Mouse (Mus musculus): ENCODE measurements at regions not wholly inside any gene's neighbourhood (a gene's known extent, or its start where the extent isn't known, plus 50 kb on each side); places are given as distances from the start of the nearest gene placed in this dataset.

- Histone ChIP-seq H3K27me3 (peaks cover 2% of the 10 kb centered on the region), H3K27ac (peak overlapping the region; percentile 89)
- WGBS = 38% methylated on average over 5 of the region's 5 CpGs
Measured at GRCm38 (mm10) chr2:166398774-166399139, 243.3 kb upstream of the Sulf2 start.

DNA sequence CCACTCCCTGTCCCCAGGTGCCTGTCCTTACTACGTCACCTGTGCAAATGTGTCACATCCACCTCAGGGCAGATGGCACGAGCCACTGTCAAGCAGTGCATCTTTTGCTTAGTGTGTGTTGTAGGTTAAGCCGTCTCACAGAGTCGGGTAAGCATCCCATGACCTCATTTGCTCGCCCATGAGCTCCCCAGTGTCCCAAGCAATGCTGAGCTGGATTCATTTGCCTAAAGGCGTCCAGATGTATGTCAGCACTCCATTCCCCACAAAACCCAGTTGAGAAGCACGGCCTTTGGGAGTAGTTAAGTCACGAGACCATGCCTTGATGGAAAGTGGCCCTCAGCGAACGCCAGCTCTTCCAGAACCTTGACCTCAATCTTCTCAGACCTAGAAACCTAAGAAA is 242.7 kb upstream of the Sulf2 start:
- ATAC-seq (replicated peaks; ENCODE audit: low FRiP score) = no peak
- peak overlapping the region; percentile 89 for H3K27ac ChIP-seq

More at GRCm38 (mm10) chr2:166398774-166399139, 243.3 kb upstream of the Sulf2 start:
- Histone ChIP-seq H3K36me3 (no peaks in the 10 kb centered on the region), H3K4me2 (no peak overlapping the region), H3K4me3 (replicated peaks) (no peak overlapping the region), H3K9me3 (replicated peaks) (no peaks in the 10 kb centered on the region), H3K9ac (no peak overlapping the region), H3K4me1 (peaks cover 59% of the 10 kb centered on the region)
- ATAC-seq (replicated peaks; ENCODE audit: low FRiP score) = peak; percentile 74

DNA sequence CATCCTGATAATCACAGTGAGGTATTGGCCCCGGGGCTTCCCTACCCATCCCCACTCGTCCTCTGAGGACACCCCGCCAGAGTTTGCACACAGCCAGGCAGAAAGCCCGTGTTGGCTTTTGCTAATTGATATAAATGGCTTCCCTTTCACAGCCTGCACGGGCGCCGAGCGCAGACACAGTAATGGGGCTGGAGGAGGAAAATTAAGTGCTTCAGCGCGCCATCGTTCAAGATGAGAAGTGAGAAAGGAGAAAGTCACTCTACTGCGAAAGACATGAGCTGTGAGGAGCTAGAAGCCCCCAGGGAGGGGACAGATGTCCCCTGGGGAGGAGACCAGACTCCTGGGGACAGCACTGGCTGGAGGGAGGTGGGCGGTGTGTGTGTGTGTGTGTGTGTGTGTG is 239.2 kb upstream of the Sulf2 start:
- H3K36me3 ChIP-seq = no peaks in the 10 kb centered on the region
- H3K9ac ChIP-seq = no peak overlapping the region
- H3K27ac ChIP-seq = no peak overlapping the region
- peaks cover 35% of the 10 kb centered on the region for H3K4me1 ChIP-seq
- H3K4me3 ChIP-seq (replicated peaks) = no peak overlapping the region
- peaks cover 10% of the 10 kb centered on the region for H3K27me3 ChIP-seq
- no peak; the same call in 1 of the 2 replicates for ATAC-seq (replicated peaks; ENCODE audit: low FRiP score)
- H3K9me3 ChIP-seq (replicated peaks) = no peaks in the 10 kb centered on the region
- 28% methylated on average over 13 of the region's 13 CpGs for WGBS
- H3K4me2 ChIP-seq = 0 out of 2 replicates have a peak overlapping the region, but pooled peaks have one; percentile 23

More for the DNA sequence above, 242.7 kb upstream of the Sulf2 start:
- peaks cover 6% of the 10 kb centered on the region for H3K27me3 ChIP-seq
- no peak overlapping the region for H3K4me3 ChIP-seq (replicated peaks)
- H3K9me3 ChIP-seq (replicated peaks) = no peaks in the 10 kb centered on the region
- 77% methylated on average over 10 of the region's 10 CpGs for WGBS
- H3K4me1 ChIP-seq = peaks cover 54% of the 10 kb centered on the region
- H3K9ac ChIP-seq = no peak overlapping the region
- H3K36me3 ChIP-seq = no peaks in the 10 kb centered on the region
- H3K4me2 ChIP-seq = no peak overlapping the region

GRCm38 (mm10) chr2:166391176-166391575 is 235.7 kb upstream of the Sulf2 start:
- no peak overlapping the region for H3K4me2 ChIP-seq
- H3K36me3 ChIP-seq = no peaks in the 10 kb centered on the region
- no peaks in the 10 kb centered on the region for H3K9me3 ChIP-seq (replicated peaks)
- ATAC-seq (replicated peaks; ENCODE audit: low FRiP score) = no peak
- peaks cover 10% of the 10 kb centered on the region for H3K27me3 ChIP-seq
- no peak overlapping the region for H3K4me3 ChIP-seq (replicated peaks)
- no peak overlapping the region for H3K9ac ChIP-seq
- 39% methylated on average over 5 of the region's 5 CpGs for WGBS
- H3K4me1 ChIP-seq = peaks cover 12% of the 10 kb centered on the region
- no peak overlapping the region for H3K27ac ChIP-seq

- H3K4me1 ChIP-seq = peaks cover 8% of the 10 kb centered on the region; the same call in 1 of the 2 replicates
- H3K4me3 ChIP-seq (replicated peaks) = no peak overlapping the region
- 0 out of 2 replicates have a peak, but pooled peaks cover 4% of the 10 kb centered on the region for H3K27me3 ChIP-seq
- no peak overlapping the region for H3K9ac ChIP-seq
- no peak for ATAC-seq (replicated peaks; ENCODE audit: low FRiP score)
- H3K4me2 ChIP-seq = no peak overlapping the region
- H3K9me3 ChIP-seq (replicated peaks) = no peaks in the 10 kb centered on the region
- H3K27ac ChIP-seq = no peak overlapping the region
- 54% methylated on average over 6 of the region's 6 CpGs for WGBS
- H3K36me3 ChIP-seq = no peaks in the 10 kb centered on the region
Measured at GRCm38 (mm10) chr2:166388050-166388449, 232.6 kb upstream of the Sulf2 start.

GRCm38 (mm10) chr2:166386817-166387216 is 231.4 kb upstream of the Sulf2 start:
- Histone ChIP-seq H3K4me2 (no peak overlapping the region), H3K4me3 (replicated peaks) (no peak overlapping the region)
- WGBS = 87% methylated on average over 5 of the region's 5 CpGs

GRCm38 (mm10) chr2:166384583-166384982 is 229.1 kb upstream of the Sulf2 start:
- H3K27ac ChIP-seq = no peak overlapping the region
- 0 out of 2 replicates have a peak, but pooled peaks cover 4% of the 10 kb centered on the region for H3K27me3 ChIP-seq
- no peaks in the 10 kb centered on the region for H3K36me3 ChIP-seq
- H3K4me1 ChIP-seq = peaks cover 18% of the 10 kb centered on the region; the same call in 1 of the 2 replicates
- no peak overlapping the region for H3K4me2 ChIP-seq
- H3K9me3 ChIP-seq (replicated peaks) = no peaks in the 10 kb centered on the region
- no peak overlapping the region for H3K4me3 ChIP-seq (replicated peaks)
- no peak overlapping the region for H3K9ac ChIP-seq
- ATAC-seq (replicated peaks; ENCODE audit: low FRiP score) = no peak
- WGBS = 51% methylated on average over 6 of the region's 6 CpGs

More at GRCm38 (mm10) chr2:166386817-166387216, 231.4 kb upstream of the Sulf2 start:
- Histone ChIP-seq H3K27me3 (no peaks in the 10 kb centered on the region), H3K27ac (no peak overlapping the region), H3K9me3 (replicated peaks) (no peaks in the 10 kb centered on the region), H3K9ac (no peak overlapping the region), H3K4me1 (peaks cover 13% of the 10 kb centered on the region; the same call in 1 of the 2 replicates), H3K36me3 (no peaks in the 10 kb centered on the region)
- no peak for ATAC-seq (replicated peaks; ENCODE audit: low FRiP score)

- no peak overlapping the region for H3K9ac ChIP-seq
- H3K4me1 ChIP-seq = peaks cover 21% of the 10 kb centered on the region
- H3K36me3 ChIP-seq = no peaks in the 10 kb centered on the region
- no peak overlapping the region for H3K4me3 ChIP-seq (replicated peaks)
- WGBS = 81% methylated on average over 5 of the region's 5 CpGs
- no peak overlapping the region for H3K27ac ChIP-seq
- no peak overlapping the region for H3K4me2 ChIP-seq
- H3K9me3 ChIP-seq (replicated peaks) = no peaks in the 10 kb centered on the region
- H3K27me3 ChIP-seq = 0 out of 2 replicates have a peak, but pooled peaks cover 4% of the 10 kb centered on the region
- no peak for ATAC-seq (replicated peaks; ENCODE audit: low FRiP score)
Measured at GRCm38 (mm10) chr2:166383356-166383755, 227.9 kb upstream of the Sulf2 start.

DNA sequence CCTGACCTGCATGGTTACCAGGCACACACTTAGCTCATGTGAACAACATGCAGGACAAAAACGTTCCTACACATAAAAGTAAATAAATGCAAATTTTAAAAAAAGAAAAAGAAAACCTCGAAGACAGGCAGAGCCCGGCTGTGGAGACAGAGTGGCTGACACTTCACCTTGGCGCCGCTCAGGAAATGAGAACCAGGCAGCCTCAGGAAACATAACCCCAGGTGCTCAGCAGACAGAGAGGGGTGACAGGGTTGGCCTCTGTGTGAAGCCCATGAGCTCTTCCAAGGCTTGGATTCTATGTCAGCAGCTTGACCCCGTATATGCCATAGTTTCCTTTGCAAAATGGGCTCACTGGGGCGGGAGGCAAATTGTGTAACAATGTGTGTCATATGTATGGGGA is 226.7 kb upstream of the Sulf2 start:
- no peak for ATAC-seq (replicated peaks; ENCODE audit: low FRiP score)

GRCm38 (mm10) chr2:166380854-166381253 is 225.4 kb upstream of the Sulf2 start:
- Histone ChIP-seq H3K27me3 (peaks cover 8% of the 10 kb centered on the region; the same call in 1 of the 2 replicates), H3K4me1 (peaks cover 36% of the 10 kb centered on the region), H3K36me3 (no peaks in the 10 kb centered on the region), H3K27ac (no peak overlapping the region), H3K4me2 (no peak overlapping the region), H3K4me3 (replicated peaks) (no peak overlapping the region), H3K9me3 (replicated peaks) (no peaks in the 10 kb centered on the region), H3K9ac (no peak overlapping the region)
- no peak for ATAC-seq (replicated peaks; ENCODE audit: low FRiP score)
- WGBS = 56% methylated on average over 9 of the region's 9 CpGs

More for the DNA sequence above, 226.7 kb upstream of the Sulf2 start:
- no peak overlapping the region for H3K4me2 ChIP-seq
- no peaks in the 10 kb centered on the region for H3K9me3 ChIP-seq (replicated peaks)
- H3K9ac ChIP-seq = no peak overlapping the region
- no peak overlapping the region for H3K4me3 ChIP-seq (replicated peaks)
- peaks cover 4% of the 10 kb centered on the region; the same call in 1 of the 2 replicates for H3K27me3 ChIP-seq
- H3K27ac ChIP-seq = no peak overlapping the region
- WGBS = 54% methylated on average over 7 of the region's 7 CpGs
- no peaks in the 10 kb centered on the region for H3K36me3 ChIP-seq
- H3K4me1 ChIP-seq = peaks cover 31% of the 10 kb centered on the region

DNA sequence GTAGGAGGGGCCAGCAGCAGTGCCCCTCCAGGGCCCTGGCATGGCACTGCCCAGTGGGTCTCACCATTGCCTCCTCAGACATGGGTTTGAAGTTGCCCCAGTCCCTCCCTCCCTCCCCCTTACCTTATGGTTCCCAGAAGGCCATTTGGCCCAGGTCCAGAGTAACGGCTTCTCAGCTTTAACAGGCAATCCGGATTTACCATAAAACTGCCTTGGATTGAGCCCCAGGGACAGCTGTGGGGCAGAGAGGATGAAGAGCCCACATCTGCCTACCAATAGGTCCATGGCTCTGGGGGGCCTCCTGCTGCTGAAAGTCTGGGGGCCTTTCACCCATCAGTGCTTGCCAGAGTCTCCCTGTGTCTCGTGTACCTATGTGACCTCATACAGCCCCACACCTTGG is 222.9 kb upstream of the Sulf2 start:
- ATAC-seq (replicated peaks; ENCODE audit: low FRiP score) = no peak
- Histone ChIP-seq H3K4me3 (replicated peaks) (no peak overlapping the region), H3K9me3 (replicated peaks) (no peaks in the 10 kb centered on the region), H3K4me1 (peaks cover 31% of the 10 kb centered on the region), H3K27me3 (peaks cover 8% of the 10 kb centered on the region; the same call in 1 of the 2 replicates), H3K9ac (no peak overlapping the region), H3K4me2 (no peak overlapping the region), H3K36me3 (no peaks in the 10 kb centered on the region), H3K27ac (no peak overlapping the region)
- 42% methylated on average over 3 of the region's 3 CpGs for WGBS

- Histone ChIP-seq H3K27ac (no peak overlapping the region), H3K36me3 (no peaks in the 10 kb centered on the region), H3K4me3 (replicated peaks) (no peak overlapping the region), H3K4me1 (peaks cover 31% of the 10 kb centered on the region), H3K9ac (no peak overlapping the region), H3K4me2 (no peak overlapping the region), H3K9me3 (replicated peaks) (no peaks in the 10 kb centered on the region), H3K27me3 (peaks cover 8% of the 10 kb centered on the region; the same call in 1 of the 2 replicates)
- 22% methylated on average over 3 of the region's 3 CpGs for WGBS
- no peak for ATAC-seq (replicated peaks; ENCODE audit: low FRiP score)
Measured at GRCm38 (mm10) chr2:166377329-166377728, 221.9 kb upstream of the Sulf2 start.

DNA sequence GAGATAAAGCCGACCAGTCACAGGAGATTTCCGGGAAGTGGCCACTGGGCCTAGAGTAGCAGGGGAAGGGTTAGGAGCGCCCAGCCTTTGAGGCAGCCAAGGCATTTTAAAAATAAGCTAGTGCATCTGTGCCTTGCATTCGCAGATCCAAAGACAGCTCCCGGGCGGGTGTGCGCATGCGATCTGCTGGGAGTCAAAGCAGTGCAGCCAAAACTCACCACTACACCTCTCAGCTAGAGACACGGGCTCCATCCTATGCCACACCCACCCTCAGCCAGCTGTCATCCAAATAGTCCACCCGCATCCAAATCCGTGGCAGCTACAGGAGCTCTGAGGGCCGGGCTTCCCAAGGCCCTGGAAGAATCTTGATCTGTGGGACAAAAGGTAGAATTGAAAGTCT is 220.2 kb upstream of the Sulf2 start:
- H3K27me3 ChIP-seq = peaks cover 4% of the 10 kb centered on the region; the same call in 1 of the 2 replicates
- peaks cover 19% of the 10 kb centered on the region for H3K4me1 ChIP-seq
- no peak overlapping the region for H3K4me3 ChIP-seq (replicated peaks)
- no peak overlapping the region for H3K27ac ChIP-seq
- ATAC-seq (replicated peaks; ENCODE audit: low FRiP score) = no peak
- no peaks in the 10 kb centered on the region for H3K36me3 ChIP-seq
- no peaks in the 10 kb centered on the region for H3K9me3 ChIP-seq (replicated peaks)
- H3K4me2 ChIP-seq = no peak overlapping the region
- no peak overlapping the region for H3K9ac ChIP-seq
- 84% methylated on average over 12 of the region's 12 CpGs for WGBS

Measured in kidney, embryonic 15.5 days (tissue).